21 mouse cellular contexts compared by ENCODE assay signal in the genomic region with DNA sequence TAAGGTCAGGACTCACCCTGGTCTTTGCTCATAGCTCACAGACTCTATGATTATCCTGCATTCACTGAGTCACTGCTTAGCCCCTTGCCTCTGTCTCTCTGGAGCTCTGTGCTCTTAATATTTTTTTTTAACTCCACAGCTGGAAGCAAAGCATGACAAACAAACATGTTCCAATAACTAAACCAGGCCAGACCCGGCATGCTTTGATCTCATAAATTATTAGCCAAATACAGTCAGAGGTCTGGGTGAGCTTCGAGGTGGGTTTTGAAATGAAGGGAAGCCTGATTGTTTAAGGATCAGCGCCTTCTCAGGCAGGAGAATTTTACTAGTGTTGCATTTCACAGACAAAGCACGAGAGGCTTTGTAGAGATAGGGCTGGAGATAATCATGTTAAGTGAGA.
"Had no signal": no experiment of that assay in that cellular context is flagged by ENCODE, and none has a peak within 500 bp of the region (broad histone marks: within the 10 kb centered on the region; RNA-seq: fewer than 3 reads in every experiment).

No protein-coding gene starts in this region.

- H3K9me3 ChIP-seq: hindbrain, embryonic 15.5 days; limb, embryonic 12.5 days; limb, embryonic 15.5 days; liver, embryonic 12.5 days; liver, embryonic 15.5 days; midbrain, embryonic 12.5 days; neural tube, embryonic 13.5 days had no signal

- H3K36me3 ChIP-seq: hindbrain, embryonic 15.5 days; limb, embryonic 12.5 days; limb, embryonic 15.5 days; liver, embryonic 12.5 days; liver, embryonic 15.5 days; midbrain, embryonic 12.5 days; neural tube, embryonic 13.5 days had no signal

- H3K4me2 ChIP-seq: hindbrain, embryonic 15.5 days; limb, embryonic 12.5 days; limb, embryonic 15.5 days; liver, embryonic 12.5 days; liver, embryonic 15.5 days; midbrain, embryonic 12.5 days; neural tube, embryonic 13.5 days had no signal

- H3K4me1 ChIP-seq: hindbrain, embryonic 15.5 days; limb, embryonic 12.5 days; limb, embryonic 15.5 days; liver, embryonic 12.5 days; liver, embryonic 15.5 days; midbrain, embryonic 12.5 days; neural tube, embryonic 13.5 days had no signal

- H3K27me3 ChIP-seq: hindbrain, embryonic 15.5 days; limb, embryonic 12.5 days; limb, embryonic 15.5 days; liver, embryonic 12.5 days; liver, embryonic 15.5 days; midbrain, embryonic 12.5 days; neural tube, embryonic 13.5 days had no signal

- H3K9ac ChIP-seq: hindbrain, embryonic 15.5 days; limb, embryonic 12.5 days; limb, embryonic 15.5 days; liver, embryonic 12.5 days; liver, embryonic 15.5 days; midbrain, embryonic 12.5 days; neural tube, embryonic 13.5 days had no signal

- H3K27ac ChIP-seq: hindbrain, embryonic 15.5 days; limb, embryonic 12.5 days; limb, embryonic 15.5 days; liver, embryonic 12.5 days; liver, embryonic 15.5 days; midbrain, embryonic 12.5 days; neural tube, embryonic 13.5 days; stomach, postnatal 0 days had no signal

- H3K4me3 ChIP-seq: hindbrain, embryonic 15.5 days; limb, embryonic 12.5 days; limb, embryonic 15.5 days; liver, embryonic 12.5 days; liver, embryonic 15.5 days; midbrain, embryonic 12.5 days; myocyte; neural tube, embryonic 13.5 days had no signal

- DNase-seq: left cerebral cortex, postnatal 4 days; lung, adult 2 months; lung, postnatal 14 days; lung, postnatal 4 days; right cerebral cortex, adult 18-20 months; right cerebral cortex, postnatal 14 days; right cerebral cortex, postnatal 4 days; thymus, adult 2 months; thymus, postnatal 14 days; thymus, postnatal 4 days had no signal

- ATAC-seq: intestine, postnatal 0 days; liver, embryonic 12.5 days; midbrain, embryonic 16.5 days had no signal
